Mouse (Mus musculus) intestine, embryonic 14.5 days (tissue): Measurements from ENCODE around the gene Slain2. TPM values are rescaled to one million over a fixed set of nuclear protein-coding genes. Genes with fewer than 3 reads are reported as not detected.
"Not testable (repeated sequence)": the region's sequence is repeated elsewhere in the genome, so short reads cannot be mapped to it uniquely, and the experiment has no call there.

Source experiments
- ATAC-seq: fragments of 200-750 bp; cut with Nextera tagmentation; replicated peaks from 2 replicates; pipeline ENCODE4 v1.8.0; 2017; ENCODE audit warnings: low read depth, moderate number of reproducible peaks, moderate TSS enrichment, moderate library complexity; ENCODE audit not compliant: low FRiP score, low TSS enrichment
- DNase-seq: peaks from one replicate; pipeline ENCODE4 v3.0.0-alpha.2; 2018; ENCODE audit warnings: low spot score
- H3K27ac ChIP-seq: fragments of 300-500 bp; sonication (generic); 2 replicates; pipeline ENCODE4 v1.5.1; 2014; ENCODE audit warnings: low read depth, mild to moderate bottlenecking, control low read depth
- H3K27me3 ChIP-seq: fragments of 300-500 bp; sonication (generic); replicated peaks from 2 replicates; pipeline ENCODE4 v1.6.1; 2014; ENCODE audit warnings: low read length, control low read depth; ENCODE audit not compliant: control insufficient read depth, insufficient read depth
- H3K36me3 ChIP-seq: fragments of 300-500 bp; sonication (generic); 2 replicates; pipeline ENCODE4 v1.6.1; 2014; ENCODE audit warnings: low read length, control low read depth; ENCODE audit not compliant: control insufficient read depth, insufficient read depth
- H3K4me1 ChIP-seq: fragments of 300-500 bp; sonication (generic); replicated peaks from 2 replicates; pipeline ENCODE4 v1.6.1; 2014; ENCODE audit warnings: low read length, control low read depth, mixed read lengths; ENCODE audit not compliant: control insufficient read depth, insufficient read depth
- H3K4me2 ChIP-seq: fragments of 300-500 bp; sonication (generic); 2 replicates; pipeline ENCODE4 v1.6.1; 2014; ENCODE audit warnings: low read length
- H3K4me3 ChIP-seq: fragments of 300-500 bp; sonication (generic); 2 replicates; pipeline ENCODE4 v1.5.1; 2014; ENCODE audit warnings: low read depth, low read length, control low read depth, mixed read lengths
- H3K9ac ChIP-seq: fragments of 300-500 bp; sonication (generic); 2 replicates; pipeline ENCODE4 v1.6.1; 2014; ENCODE audit warnings: mild to moderate bottlenecking, low read length
- H3K9me3 ChIP-seq: fragments of 300-500 bp; sonication (generic); 2 replicates; pipeline ENCODE4 v1.6.1; 2016; ENCODE audit warnings: low read length, control low read depth; ENCODE audit not compliant: control insufficient read depth
- WGBS: fragments of 180-500 bp; shearing (Covaris S2); extraction: QIAGEN DNeasy Blood & Tissue Kit; methylation state at CpG from one replicate; pipeline ENCODE4 v1.1.7; 2014; 5-methylcytosine and 5-hydroxymethylcytosine counted together
- polyA plus RNA-seq: library from polyadenylated mRNA; unstranded; fragments of >200 nt; fragmentation: Nextera tagmentation; extraction: Ambion mirVana; gene quantifications from 2 replicates; pipeline ENCODE4 v1.2.1, GENCODE M21; 2014

The Slain2 gene
- polyA plus RNA-seq, 1 experiment from 2014 or later, result 20.9 TPM

DNA sequence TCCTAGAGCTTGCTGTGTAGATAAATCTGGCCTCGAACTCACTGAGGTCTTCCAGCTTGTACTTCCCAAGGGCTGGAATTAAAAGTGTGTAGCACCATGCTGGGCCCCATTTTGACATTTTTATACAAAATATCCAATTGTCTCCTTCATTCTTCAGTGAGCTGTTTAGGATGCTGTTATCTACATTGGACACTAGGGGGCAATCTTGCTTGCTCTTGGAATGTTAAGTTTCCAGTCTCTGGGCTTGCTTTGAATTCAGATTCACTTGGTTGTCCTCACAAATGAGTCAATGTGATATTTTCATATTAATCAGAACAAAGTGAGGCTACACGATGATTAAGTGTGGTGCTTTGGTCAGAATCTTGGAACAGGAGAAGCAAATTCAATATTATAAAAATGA is 70.0 kb downstream of the Slain2 start:
- Histone ChIP-seq H3K36me3 (peaks cover 14% of the 10 kb centered on the region), H3K4me2 (no peak overlapping the region), H3K27ac (no peak overlapping the region), H3K4me1 (no peaks in the 10 kb centered on the region), H3K27me3 (no peaks in the 10 kb centered on the region), H3K9ac (no peak overlapping the region), H3K4me3 (no peak overlapping the region), H3K9me3 (no peaks in the 10 kb centered on the region)
- 8% methylated on average over 2 of the region's 2 CpGs for WGBS
- no peak for ATAC-seq
- peak; percentile 49 for DNase-seq

DNA sequence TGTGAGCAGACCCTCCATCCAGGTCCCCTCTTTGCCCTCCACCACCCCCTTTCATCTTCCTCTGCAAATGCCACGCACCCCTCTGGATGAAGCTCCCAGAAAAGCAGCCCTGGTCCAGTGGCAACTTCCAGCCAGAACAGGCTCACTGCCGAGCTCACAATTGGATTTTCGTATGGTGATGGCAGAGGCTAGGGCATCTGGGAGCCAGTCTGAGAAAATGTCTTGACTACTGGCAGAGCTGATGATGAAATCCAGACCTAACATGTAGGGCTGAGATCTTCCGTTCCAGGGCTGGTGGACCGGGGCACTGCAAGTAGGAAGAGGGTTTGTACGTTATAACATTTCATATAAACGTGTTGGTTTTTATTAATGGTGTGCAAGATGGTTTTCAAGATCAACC is 73.7 kb downstream of the Slain2 start:
- H3K4me1 ChIP-seq, result no peaks in the 10 kb centered on the region
- 59% methylated on average over 7 of the region's 7 CpGs for WGBS
- no peaks in the 10 kb centered on the region for H3K9me3 ChIP-seq
- DNase-seq (peak; percentile 46), ATAC-seq (no peak)
- no peak overlapping the region for H3K27ac ChIP-seq
- no peak overlapping the region for H3K9ac ChIP-seq
- no peaks in the 10 kb centered on the region for H3K27me3 ChIP-seq
- H3K36me3 ChIP-seq, result no peaks in the 10 kb centered on the region
- H3K4me2 ChIP-seq, result no peak overlapping the region
- no peak overlapping the region for H3K4me3 ChIP-seq

DNA sequence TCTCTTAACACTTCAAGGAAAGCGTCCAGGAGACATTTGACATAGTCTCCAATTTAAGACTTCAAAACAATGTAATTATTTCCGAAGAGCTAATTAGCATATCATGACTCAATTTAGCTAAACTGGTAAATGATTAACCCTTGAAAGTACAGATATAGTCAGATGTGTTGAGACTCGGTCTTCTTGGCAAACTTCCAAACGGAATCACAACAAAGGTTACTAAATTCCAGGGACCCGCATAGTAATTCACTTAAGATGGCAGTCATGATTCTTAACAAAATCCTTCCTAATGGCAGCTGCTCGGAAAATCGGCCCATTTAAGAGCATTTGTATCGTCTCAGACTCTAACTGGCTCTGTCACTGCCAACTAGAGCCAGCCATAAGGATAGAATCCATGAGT is 75.7 kb downstream of the Slain2 start:
- Histone ChIP-seq H3K4me1 (no peaks in the 10 kb centered on the region), H3K9me3 (no peaks in the 10 kb centered on the region), H3K27me3 (no peaks in the 10 kb centered on the region), H3K4me2 (no peak overlapping the region), H3K36me3 (no peaks in the 10 kb centered on the region), H3K27ac (no peak overlapping the region), H3K4me3 (no peak overlapping the region), H3K9ac (no peak overlapping the region)
- DNase-seq (no peak), ATAC-seq (no peak)
- 73% methylated on average over 8 of the region's 8 CpGs for WGBS

DNA sequence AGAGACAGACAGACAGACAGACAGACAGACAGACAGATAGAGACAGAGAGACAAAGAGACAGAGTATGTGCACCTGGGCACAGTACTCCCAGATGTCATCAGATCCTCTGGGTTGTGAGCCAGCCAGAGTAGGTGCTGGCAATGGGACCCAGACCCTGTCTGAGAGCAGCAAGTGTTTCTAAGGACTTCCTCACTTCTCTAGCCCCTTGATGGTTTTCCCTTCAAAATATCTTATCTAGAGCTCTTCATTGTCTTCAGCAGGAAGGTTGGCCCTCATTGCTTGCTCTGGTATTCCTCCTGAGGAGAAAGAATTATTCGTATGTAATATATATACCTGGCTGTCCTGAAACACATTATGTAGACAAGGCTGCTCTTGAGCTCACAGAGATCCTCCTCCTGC is 78.4 kb downstream of the Slain2 start:
- Histone ChIP-seq H3K4me1 (no peaks in the 10 kb centered on the region), H3K9ac (no peak overlapping the region), H3K27ac (no peak overlapping the region), H3K27me3 (no peaks in the 10 kb centered on the region), H3K9me3 (no peaks in the 10 kb centered on the region), H3K4me3 (no peak overlapping the region), H3K36me3 (no peaks in the 10 kb centered on the region), H3K4me2 (no peak overlapping the region)
- 80% methylated on average over 1 of the region's 1 CpGs for WGBS
- ATAC-seq (no peak), DNase-seq (no peak)

DNA sequence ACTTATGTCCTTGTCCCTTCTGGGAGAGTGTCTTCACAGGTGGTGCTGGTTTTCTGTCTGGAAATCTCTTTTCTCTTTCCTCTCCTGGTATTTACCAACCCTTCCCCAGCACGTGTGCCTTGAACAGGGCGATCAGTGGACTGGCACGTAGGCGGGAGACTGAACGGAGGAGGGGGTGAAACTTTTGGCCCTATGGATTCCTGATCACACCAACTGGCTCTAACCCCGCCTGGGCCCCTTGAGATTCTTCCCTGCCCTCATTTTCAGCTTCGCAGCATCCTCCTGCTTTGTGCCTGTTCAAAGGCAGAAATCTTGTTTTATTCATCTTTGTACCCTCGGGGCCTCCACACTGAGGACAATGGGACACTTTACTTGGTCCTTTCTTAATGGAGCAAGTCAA is 80.3 kb downstream of the Slain2 start:
- Histone ChIP-seq H3K9ac (no peak overlapping the region), H3K4me1 (no peaks in the 10 kb centered on the region), H3K4me2 (no peak overlapping the region), H3K27me3 (no peaks in the 10 kb centered on the region), H3K4me3 (no peak overlapping the region), H3K36me3 (no peaks in the 10 kb centered on the region), H3K27ac (no peak overlapping the region), H3K9me3 (no peaks in the 10 kb centered on the region)
- DNase-seq (no peak), ATAC-seq (no peak)
- 72% methylated on average over 8 of the region's 8 CpGs for WGBS

DNA sequence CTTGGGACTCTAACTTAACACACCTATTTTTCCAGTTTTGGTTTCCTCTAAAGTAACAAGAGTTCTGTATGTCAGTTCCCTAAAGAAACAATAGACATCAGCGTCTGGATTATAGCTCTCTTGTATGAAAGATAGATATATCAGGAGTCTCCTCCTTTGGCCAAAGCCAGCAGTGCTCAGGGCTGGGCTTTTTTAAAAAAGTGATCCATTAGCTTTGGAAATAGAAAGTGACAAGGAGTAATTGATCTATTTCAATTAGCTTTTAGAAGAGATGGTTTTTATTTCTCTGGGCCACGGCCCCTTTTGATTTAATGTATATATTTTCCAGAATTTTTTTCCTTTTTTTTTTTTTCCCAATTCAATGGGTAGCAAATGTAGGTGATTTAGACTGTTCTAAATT is 80.8 kb downstream of the Slain2 start:
- no peaks in the 10 kb centered on the region for H3K27me3 ChIP-seq
- no peaks in the 10 kb centered on the region for H3K4me1 ChIP-seq
- H3K4me2 ChIP-seq, result no peak overlapping the region
- H3K9ac ChIP-seq, result no peak overlapping the region
- WGBS, result 65% methylated on average over 2 of the region's 2 CpGs
- DNase-seq (no peak), ATAC-seq (no peak)
- no peak overlapping the region for H3K4me3 ChIP-seq
- H3K9me3 ChIP-seq, result no peaks in the 10 kb centered on the region
- no peak overlapping the region for H3K27ac ChIP-seq
- no peaks in the 10 kb centered on the region for H3K36me3 ChIP-seq

DNA sequence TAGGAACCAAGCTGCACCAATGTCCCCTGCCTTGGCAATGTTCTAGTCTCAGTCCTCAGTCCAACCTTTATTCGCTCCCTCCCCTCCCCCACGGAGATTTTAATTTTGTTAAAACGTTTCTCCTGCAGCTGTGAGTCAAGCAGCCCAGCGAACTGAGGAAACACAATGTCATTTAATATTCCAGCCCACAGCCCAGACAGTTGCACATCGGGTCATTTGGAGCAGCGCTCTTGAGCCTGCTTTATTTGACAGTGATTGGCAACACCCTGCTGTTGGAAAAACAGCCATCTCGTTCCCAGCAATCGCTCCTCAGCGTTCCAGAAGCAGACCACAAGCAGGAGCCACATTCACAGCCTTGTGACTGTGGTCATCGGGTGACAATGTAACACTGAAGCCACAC is 81.3 kb downstream of the Slain2 start:
- ATAC-seq (no peak), DNase-seq (no peak)
- Histone ChIP-seq H3K4me1 (no peaks in the 10 kb centered on the region), H3K9me3 (no peaks in the 10 kb centered on the region), H3K9ac (no peak overlapping the region), H3K4me2 (no peak overlapping the region), H3K36me3 (no peaks in the 10 kb centered on the region), H3K4me3 (no peak overlapping the region), H3K27ac (no peak overlapping the region), H3K27me3 (no peaks in the 10 kb centered on the region)
- whole genome bisulfite sequencing, result 49% methylated on average over 10 of the region's 10 CpGs

DNA sequence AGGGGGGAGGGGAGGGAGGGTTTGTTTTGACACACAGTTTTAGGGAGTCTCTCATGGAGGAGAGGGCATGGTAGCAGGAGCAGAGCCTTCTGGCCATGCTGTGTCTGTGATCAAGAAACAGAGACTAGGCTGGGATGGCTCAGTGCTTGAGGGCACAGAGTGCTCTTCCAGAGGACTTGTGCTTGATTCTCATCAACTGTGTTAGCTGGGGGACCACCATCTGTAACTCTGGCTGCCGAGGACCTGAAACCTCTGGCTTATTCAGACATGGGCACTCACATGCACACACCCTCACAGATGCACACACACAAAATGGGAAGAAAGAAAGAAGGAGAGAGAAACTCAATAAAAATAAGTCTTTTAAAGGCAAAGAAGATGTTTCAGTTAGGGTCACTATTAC is 84.4 kb downstream of the Slain2 start:
- not testable (repeated sequence) for H3K4me2 ChIP-seq

DNA sequence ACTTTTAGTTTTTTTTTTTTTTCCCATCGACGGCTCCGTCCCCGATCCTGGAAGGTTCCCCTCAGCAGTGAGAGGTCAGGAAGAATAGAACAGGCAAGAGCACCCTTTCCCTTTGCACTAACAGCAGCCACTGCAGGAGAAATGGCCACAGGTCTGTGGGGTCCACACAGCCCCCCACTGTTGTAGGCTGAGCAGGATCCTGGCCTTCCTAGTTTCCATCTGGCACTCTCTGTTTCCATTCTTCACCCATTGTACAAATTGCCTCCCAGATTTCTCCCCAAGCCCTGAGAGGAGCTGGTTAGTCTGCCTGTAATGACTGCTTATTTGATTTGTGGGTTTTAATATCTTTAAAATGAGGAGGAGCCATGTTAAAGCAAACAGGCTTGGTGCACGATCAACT is 89.9 kb downstream of the Slain2 start:
- Histone ChIP-seq H3K27me3 (peaks cover 29% of the 10 kb centered on the region), H3K36me3 (no peaks in the 10 kb centered on the region), H3K9me3 (no peaks in the 10 kb centered on the region), H3K4me3 (no peak overlapping the region), H3K27ac (no peak overlapping the region), H3K4me2 (no peak overlapping the region), H3K9ac (no peak overlapping the region), H3K4me1 (no peaks in the 10 kb centered on the region)
- 79% methylated on average over 5 of the region's 5 CpGs for WGBS
- ATAC-seq (no peak), DNase-seq (no peak)

More for the DNA sequence above, 84.4 kb downstream of the Slain2 start:
- 78% methylated on average over 1 of the region's 1 CpGs for WGBS
- not testable (repeated sequence) for DNase-seq, H3K27ac ChIP-seq, H3K4me1 ChIP-seq, H3K9me3 ChIP-seq, H3K4me3 ChIP-seq, H3K27me3 ChIP-seq, H3K36me3 ChIP-seq, ATAC-seq, H3K9ac ChIP-seq
